ENCODE assay signal across 9 mouse cellular contexts in the genomic region with DNA sequence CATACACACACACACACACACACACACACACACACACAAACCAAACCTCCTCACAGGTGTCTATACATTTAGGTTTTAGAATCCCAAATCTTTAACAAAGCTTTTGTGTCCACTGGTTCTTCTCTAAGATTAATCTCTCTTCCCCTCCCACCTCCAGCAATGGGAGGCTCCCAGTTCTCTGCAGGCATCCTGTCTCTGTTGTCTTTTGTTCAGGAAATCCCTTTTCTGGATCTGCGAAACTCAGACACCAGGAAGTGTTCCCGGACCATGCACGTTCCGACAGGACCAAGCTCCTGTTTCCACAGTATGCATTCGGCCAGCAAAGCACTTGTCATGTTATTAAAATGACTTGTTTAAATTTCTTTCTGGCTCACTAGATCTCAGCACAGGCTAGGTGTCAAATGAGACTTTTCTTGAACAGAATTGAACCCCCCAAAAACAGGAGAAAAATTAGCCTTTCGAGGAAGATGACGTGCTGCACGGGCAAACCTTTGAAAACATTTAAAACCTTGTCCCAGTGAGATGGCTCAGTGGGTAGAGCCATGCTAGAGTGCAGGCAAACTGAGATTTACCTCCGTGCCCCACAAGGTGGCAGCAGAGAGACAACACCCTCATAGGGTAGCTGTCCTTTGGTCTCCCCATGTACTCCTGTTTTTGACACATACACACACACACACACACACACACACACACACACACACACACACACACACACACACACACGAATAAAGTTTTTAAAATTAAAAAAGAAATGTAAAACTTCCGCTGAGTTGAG. TPM values are rescaled to one million over a fixed set of nuclear protein-coding genes. Genes with fewer than 3 reads are reported as not detected.
A peak's percentile ranks its signal among the peaks of the same experiment; 100 is the strongest.
DNase-seq lines count a peak whose midpoint lies in the region; ATAC-seq lines count a peak whose summit lies in the region.
"Had no signal": no experiment of that assay in that cellular context is flagged by ENCODE, and none has a peak within 500 bp of the region (broad histone marks: within the 10 kb centered on the region; RNA-seq: fewer than 3 reads in every experiment).

No protein-coding gene starts in this region.

- DNase-seq in heart, adult 11 months = peak; percentile 95
- peak; percentile 56 for DNase-seq in A20 (ENCODE audit: low read depth, low spot score)
- peak; percentile 68 to 76 for DNase-seq in adrenal gland, adult 18-20 months (ENCODE audit: low spot score in 2 of 2)
- peak; percentile 51 for DNase-seq in embryonic facial prominence, embryonic 10.5 days (ENCODE audit: low spot score)
- DNase-seq in kidney, postnatal 25 days = peak; percentile 76 to 85
- peak; percentile 81 for DNase-seq in lung, postnatal 25 days (ENCODE audit: low spot score)
- DNase-seq in thymus, postnatal 14 days = peak; percentile 58

- no peaks in the 10 kb centered on the region for H3K4me1 ChIP-seq in heart, embryonic 11.5 days (ENCODE audit: control insufficient read depth, insufficient read depth, low read length)
- H3K4me1 ChIP-seq in embryonic facial prominence, embryonic 10.5 days = peaks cover 4% of the 10 kb centered on the region; the same call in 1 of the 2 replicates

- H3K4me3 ChIP-seq in heart, embryonic 11.5 days (ENCODE audit: low read depth, low read length) = no peak overlapping the region
- no peak overlapping the region for H3K4me3 ChIP-seq in embryonic facial prominence, embryonic 10.5 days

- no peak overlapping the region for H3K27ac ChIP-seq in heart, embryonic 11.5 days (ENCODE audit: low read depth, low read length)
- no peak overlapping the region for H3K27ac ChIP-seq in embryonic facial prominence, embryonic 10.5 days (replicated peaks)

- 47% methylated on average over 11 of the region's 11 CpGs for WGBS in heart, embryonic 11.5 days (ENCODE audit: insufficient replicate concordance)
- WGBS in embryonic facial prominence, embryonic 10.5 days = 60% methylated on average over 11 of the region's 11 CpGs

- no peaks in the 10 kb centered on the region for H3K36me3 ChIP-seq in heart, embryonic 11.5 days (ENCODE audit: control insufficient read depth, insufficient read depth, low read length)
- H3K36me3 ChIP-seq in embryonic facial prominence, embryonic 10.5 days (replicated peaks) = no peaks in the 10 kb centered on the region

- H3K4me2 ChIP-seq in heart, embryonic 11.5 days = no peak overlapping the region

- H3K27me3 ChIP-seq in heart, embryonic 11.5 days (ENCODE audit: control insufficient read depth, insufficient read depth, low read length) = no peaks in the 10 kb centered on the region
- no peaks in the 10 kb centered on the region for H3K27me3 ChIP-seq in embryonic facial prominence, embryonic 10.5 days (replicated peaks; ENCODE audit: low read depth, poor library complexity, severe bottlenecking)

- H3K9me3 ChIP-seq in heart, embryonic 11.5 days (replicated peaks; ENCODE audit: control insufficient read depth, low read length) = no peaks in the 10 kb centered on the region
- H3K9me3 ChIP-seq in embryonic facial prominence, embryonic 10.5 days = no peaks in the 10 kb centered on the region

- no peak for ATAC-seq in heart, embryonic 11.5 days (replicated peaks; ENCODE audit: insufficient number of reproducible peaks, low FRiP score, low TSS enrichment)

- H3K9ac ChIP-seq in heart, embryonic 11.5 days (ENCODE audit: low read depth, low read length) = no peak overlapping the region

RNA-seq across cellular contexts. Expression of gene Fmo1, which starts 13.4 kb away (rescaled TPM):
- 1.8 TPM in 2 replicates for polyA plus RNA-seq in heart, embryonic 11.5 days (2014; fragmentation: Nextera tagmentation; extraction: Ambion mirVana)
- 100 to 1,000 TPM; 283 to 539 TPM for total RNA-seq in adrenal gland, adult 18-20 months (2021)
- 4.3 and 4.9 TPM in 2 replicates for polyA plus RNA-seq in embryonic facial prominence, embryonic 10.5 days (2016; fragmentation: Nextera tagmentation; extraction: Ambion mirVana)

RNA-seq across cellular contexts. Expression of gene Fmo2, which starts 18.7 kb away (rescaled TPM):
- polyA plus RNA-seq in heart, embryonic 11.5 days (2014; fragmentation: Nextera tagmentation; extraction: Ambion mirVana) = 0.39 and 0.97 TPM in 2 replicates
- total RNA-seq in adrenal gland, adult 18-20 months (2021) = 10 to 100 TPM; 63.6 to 67.0 TPM
- polyA plus RNA-seq in embryonic facial prominence, embryonic 10.5 days (2016; fragmentation: Nextera tagmentation; extraction: Ambion mirVana) = not detected in 2 replicates

RNA-seq across cellular contexts. Expression of gene Fmo6, which starts 57.5 kb away (rescaled TPM):
- not detected in 2 replicates for polyA plus RNA-seq in heart, embryonic 11.5 days (2014; fragmentation: Nextera tagmentation; extraction: Ambion mirVana)
- not detected for total RNA-seq in adrenal gland, adult 18-20 months (2021)
- not detected in 2 replicates for polyA plus RNA-seq in embryonic facial prominence, embryonic 10.5 days (2016; fragmentation: Nextera tagmentation; extraction: Ambion mirVana)
- total RNA-seq: left cerebral cortex, postnatal 10 days had no signal
